Mouse (Mus musculus) MEL (cell line): ENCODE measurements around the gene Rab3c. TPM values are rescaled to one million over a fixed set of nuclear protein-coding genes. Genes with fewer than 3 reads are reported as not detected.

ENCODE experiments used
- DNase-seq: peaks from one replicate; pipeline ENCODE4 v3.0.0; 2011; ENCODE audit warnings: low read depth, low spot score
- H3K27ac ChIP-seq: 2 replicates; pipeline ENCODE4 v1.5.1; 2012; ENCODE audit warnings: low read depth, mild to moderate bottlenecking, control low read depth, low read length, moderate library complexity; ENCODE audit not compliant: control insufficient read depth
- H3K27me3 ChIP-seq, 2 experiments: fragments of 150-350 bp in 1 of 2; sonication (generic) in 1 of 2; 2 replicates each; pipeline ENCODE4 v1.6.1; 2012; ENCODE audit warnings: low read length in 2 of 2, mild to moderate bottlenecking in 2 of 2, improper control_type of control experiment in 1 of 2, moderate library complexity in 1 of 2; ENCODE audit not compliant: insufficient read depth in 2 of 2, control insufficient read depth in 1 of 2
- H3K36me3 ChIP-seq, 2 experiments: 2 replicates each; pipeline ENCODE4 v1.6.1; 2012 to 2014; ENCODE audit warnings: low read length in 2 of 2, improper control_type of control experiment in 1 of 2, inconsistent platforms in 1 of 2, mild to moderate bottlenecking in 1 of 2; ENCODE audit not compliant: insufficient read depth in 2 of 2, control insufficient read depth in 1 of 2
- H3K4me1 ChIP-seq, 2 experiments: fragments of 150-350 bp in 1 of 2; sonication (generic) in 1 of 2; 2 replicates each; pipeline ENCODE4 v1.6.1; 2012; ENCODE audit warnings: low read length in 2 of 2, improper control_type of control experiment in 1 of 2, mild to moderate bottlenecking in 1 of 2; ENCODE audit not compliant: insufficient read depth in 2 of 2, control insufficient read depth in 1 of 2
- H3K4me3 ChIP-seq, 2 experiments: fragments of 150-350 bp in 1 of 2; sonication (generic) in 1 of 2; 2 replicates each; pipeline ENCODE4 v1.5.1; 2012; ENCODE audit warnings: low read depth in 2 of 2, low read length in 2 of 2, mild to moderate bottlenecking in 2 of 2, moderate library complexity in 2 of 2, control low read depth in 1 of 2, improper control_type of control experiment in 1 of 2; ENCODE audit not compliant: control insufficient read depth in 1 of 2, insufficient read depth in 1 of 2
- H3K79me2 ChIP-seq: 2 replicates; pipeline ENCODE4 v1.6.1; 2012; ENCODE audit warnings: mild to moderate bottlenecking, low read length, moderate library complexity; ENCODE audit not compliant: control insufficient read depth, poor library complexity, insufficient read depth
- H3K9ac ChIP-seq: 2 replicates; pipeline ENCODE4 v1.6.1; 2012; ENCODE audit warnings: low read depth, mild to moderate bottlenecking, control low read depth, low read length, moderate library complexity; ENCODE audit not compliant: control insufficient read depth, poor library complexity, severe bottlenecking
- H3K9me3 ChIP-seq: fragments of 150-350 bp; sonication (generic); replicated peaks from 2 replicates; pipeline ENCODE4 v1.6.1; 2012; ENCODE audit warnings: mild to moderate bottlenecking, low read length, improper control_type of control experiment, moderate library complexity; ENCODE audit not compliant: insufficient read depth
- BHLHE40 ChIP-seq: IDR thresholded peaks from 2 replicates; pipeline ENCODE4 v1.6.1; 2012; ENCODE audit warnings: low read depth, mild to moderate bottlenecking, inconsistent platforms, low read length, improper control_type of control experiment, borderline replicate concordance
- CHD1 ChIP-seq: IDR thresholded peaks from 2 replicates; pipeline ENCODE4 v1.6.1; 2012; ENCODE audit warnings: low read depth, mild to moderate bottlenecking, inconsistent platforms, low read length, improper control_type of control experiment
- CHD2 ChIP-seq: IDR thresholded peaks from 2 replicates; pipeline ENCODE4 v1.6.1; 2011; ENCODE audit warnings: low read length, improper control_type of control experiment
- E2F4 ChIP-seq: IDR thresholded peaks from 2 replicates; pipeline ENCODE4 v1.6.1; 2011; ENCODE audit warnings: low read depth, low read length, improper control_type of control experiment, borderline replicate concordance
- ELF1 ChIP-seq: IDR thresholded peaks from 2 replicates; pipeline ENCODE4 v1.6.1; 2014; ENCODE audit warnings: low read depth, mild to moderate bottlenecking, inconsistent platforms, low read length, improper control_type of control experiment, moderate library complexity
- EP300 ChIP-seq, 2 experiments: IDR thresholded peaks; 2 replicates each; pipeline ENCODE4 v1.6.1; 2011; ENCODE audit warnings: improper control_type of control experiment in 2 of 2, low read length in 2 of 2, low read depth in 1 of 2, mild to moderate bottlenecking in 1 of 2
- ETS1 ChIP-seq: IDR thresholded peaks from 2 replicates; pipeline ENCODE4 v1.6.1; 2012; ENCODE audit warnings: low read depth, mild to moderate bottlenecking, inconsistent platforms, low read length, improper control_type of control experiment, moderate library complexity
- GABPA ChIP-seq: IDR thresholded peaks from 2 replicates; pipeline ENCODE4 v1.6.1; 2012; ENCODE audit warnings: low read depth, mild to moderate bottlenecking, inconsistent platforms, low read length, improper control_type of control experiment, moderate library complexity
- GATA1 ChIP-seq: IDR thresholded peaks from 2 replicates; pipeline ENCODE4 v1.6.1; 2011; ENCODE audit warnings: low read depth, low read length, improper control_type of control experiment
- HCFC1 ChIP-seq: IDR thresholded peaks from 2 replicates; pipeline ENCODE4 v1.6.1; 2012; ENCODE audit warnings: low read depth, mild to moderate bottlenecking, inconsistent platforms, low read length, improper control_type of control experiment, moderate library complexity
- JUND ChIP-seq: IDR thresholded peaks from 2 replicates; pipeline ENCODE4 v1.6.1; 2011; ENCODE audit warnings: low read depth, mild to moderate bottlenecking, improper control_type of control experiment, low read length
- KAT2A ChIP-seq: conservative IDR thresholded peaks from 2 replicates; pipeline ENCODE4 v1.6.1; 2012; ENCODE audit warnings: low read depth, low read length, improper control_type of control experiment, inconsistent platforms
- MAFK ChIP-seq: IDR thresholded peaks from 2 replicates; pipeline ENCODE4 v1.6.1; 2011; ENCODE audit warnings: low read depth, mild to moderate bottlenecking, low read length, improper control_type of control experiment, borderline replicate concordance
- MAX ChIP-seq: IDR thresholded peaks from 2 replicates; pipeline ENCODE4 v1.6.1; 2011; ENCODE audit warnings: low read length, improper control_type of control experiment
- MAZ ChIP-seq: IDR thresholded peaks from 2 replicates; pipeline ENCODE4 v1.6.1; 2012; ENCODE audit warnings: low read depth, mild to moderate bottlenecking, inconsistent platforms, low read length, improper control_type of control experiment
- MXI1 ChIP-seq: IDR thresholded peaks from 2 replicates; pipeline ENCODE4 v1.6.1; 2011; ENCODE audit warnings: mild to moderate bottlenecking, low read depth, low read length, improper control_type of control experiment
- MYB ChIP-seq: IDR thresholded peaks from 2 replicates; pipeline ENCODE4 v1.6.1; 2011; ENCODE audit warnings: mild to moderate bottlenecking, low read depth, low read length, improper control_type of control experiment
- MYC ChIP-seq: IDR thresholded peaks from 2 replicates; pipeline ENCODE4 v1.6.1; 2011; ENCODE audit warnings: low read depth, mild to moderate bottlenecking, low read length, improper control_type of control experiment, moderate library complexity
- NELFE ChIP-seq: IDR thresholded peaks from 2 replicates; pipeline ENCODE4 v1.6.1; 2011; ENCODE audit warnings: low read depth, low read length, improper control_type of control experiment
- NRF1 ChIP-seq: IDR thresholded peaks from 2 replicates; pipeline ENCODE4 v1.6.1; 2014; ENCODE audit warnings: low read depth, mild to moderate bottlenecking, inconsistent platforms, low read length, improper control_type of control experiment, moderate library complexity; ENCODE audit not compliant: poor library complexity, insufficient read depth, severe bottlenecking
- POLR2A ChIP-seq, 2 experiments: IDR thresholded peaks; 2 replicates each; pipeline ENCODE4 v1.6.1; 2011 to 2012; ENCODE audit warnings: low read length in 2 of 2, mild to moderate bottlenecking in 2 of 2, control low read depth in 1 of 2, improper control_type of control experiment in 1 of 2, low read depth in 1 of 2, moderate library complexity in 1 of 2; ENCODE audit not compliant: control insufficient read depth in 1 of 2, insufficient read depth in 1 of 2, poor library complexity in 1 of 2
- POLR2AphosphoS5 ChIP-seq: IDR thresholded peaks from 2 replicates; pipeline ENCODE4 v1.6.1; 2012; ENCODE audit warnings: low read depth, borderline replicate concordance, mild to moderate bottlenecking, inconsistent platforms, low read length, moderate library complexity, mixed read lengths
- RAD21 ChIP-seq: IDR thresholded peaks from 2 replicates; pipeline ENCODE4 v1.6.1; 2011; ENCODE audit warnings: mild to moderate bottlenecking, low read depth, low read length, improper control_type of control experiment
- RCOR1 ChIP-seq: IDR thresholded peaks from 2 replicates; pipeline ENCODE4 v1.6.1; 2012; ENCODE audit warnings: low read depth, mild to moderate bottlenecking, inconsistent platforms, low read length, improper control_type of control experiment
- SIN3A ChIP-seq: IDR thresholded peaks from 2 replicates; pipeline ENCODE4 v1.6.1; 2012; ENCODE audit warnings: low read length, improper control_type of control experiment, inconsistent platforms
- TAL1 ChIP-seq: IDR thresholded peaks from 2 replicates; pipeline ENCODE4 v1.6.1; 2012; ENCODE audit warnings: mild to moderate bottlenecking, inconsistent platforms, low read length, moderate library complexity, mixed read lengths
- TBP ChIP-seq: IDR thresholded peaks from 2 replicates; pipeline ENCODE4 v1.8.0; 2011; ENCODE audit warnings: low read depth, low read length, improper control_type of control experiment
- TCF12 ChIP-seq: IDR thresholded peaks from 2 replicates; pipeline ENCODE4 v1.6.1; 2014; ENCODE audit warnings: low read depth, mild to moderate bottlenecking, inconsistent platforms, low read length, improper control_type of control experiment, moderate library complexity
- UBTF ChIP-seq: IDR thresholded peaks from 2 replicates; pipeline ENCODE4 v1.6.1; 2012; ENCODE audit warnings: low read depth, mild to moderate bottlenecking, inconsistent platforms, low read length, improper control_type of control experiment, moderate library complexity, borderline replicate concordance; ENCODE audit not compliant: insufficient read depth
- USF1 ChIP-seq: IDR thresholded peaks from 2 replicates; pipeline ENCODE4 v1.6.1; 2014; ENCODE audit warnings: low read depth, mild to moderate bottlenecking, inconsistent platforms, low read length, improper control_type of control experiment, moderate library complexity
- ZC3H11A ChIP-seq: IDR thresholded peaks from 2 replicates; pipeline ENCODE4 v1.6.1; 2012; ENCODE audit warnings: low read depth, mild to moderate bottlenecking, inconsistent platforms, low read length, improper control_type of control experiment
- ZKSCAN1 ChIP-seq: IDR thresholded peaks from 2 replicates; pipeline ENCODE4 v1.6.1; 2012; ENCODE audit warnings: low read depth, mild to moderate bottlenecking, inconsistent platforms, low read length, improper control_type of control experiment, moderate library complexity
- ZNF384 ChIP-seq: IDR thresholded peaks from 2 replicates; pipeline ENCODE4 v1.6.1; 2012; ENCODE audit warnings: low read depth, mild to moderate bottlenecking, inconsistent platforms, low read length, improper control_type of control experiment
- polyA plus RNA-seq, 2 experiments: library from polyadenylated mRNA; stranded (reverse) in 1 of 2; unstranded in 1 of 2; fragments of >175 nt in 1 of 2; fragments of >200 nt in 1 of 2; gene quantifications; 2 replicates each; pipeline versions ENCODE4 v1.2.1 to v1.2.4; 2012; ENCODE audit warnings: low replicate concordance in 2 of 2, low read depth in 1 of 2; ENCODE audit not compliant: insufficient read length in 2 of 2, insufficient read depth in 1 of 2, missing spikeins in 1 of 2
- total RNA-seq: library from RNA; depleted of rRNA; stranded (reverse); fragments of 300-350 nt; gene quantifications from 2 replicates; pipeline ENCODE4 v1.2.3, GENCODE M21; 2012

The Rab3c gene
- total and polyA plus RNA-seq, 3 experiments: not detected

GRCm38 (mm10) chr13:110288499-110288898, 7.7 kb upstream of the Rab3c start:
- Histone ChIP-seq H3K4me3 (peak overlapping the region in 1 of 2 experiments; percentile 32; a peak in 2 of 4 replicates), H3K27me3 (no peaks in the 10 kb centered on the region), H3K36me3 (peaks cover 0 to 12% of the 10 kb centered on the region in 2 experiments; a peak in 2 of 4 replicates), H3K9ac (no peak overlapping the region), H3K27ac (peak overlapping the region; percentile 54), H3K9me3 (no peaks in the 10 kb centered on the region), H3K4me1 (peaks cover 6 to 8% of the 10 kb centered on the region in 2 experiments; a peak in 3 of 4 replicates), H3K79me2 (no peaks in the 10 kb centered on the region)
- DNase-seq: peak; percentile 89
- TF ChIP-seq POLR2A (IDR thresholded peaks at IDR 0.05; ENCODE audit: control insufficient read depth in 1 of 2, insufficient read depth in 1 of 2, low read depth in 1 of 2, low read length in 2 of 2, poor library complexity in 1 of 2): no peak
- TF ChIP-seq BHLHE40: peak; percentile 58; the same call in 1 of the 2 replicates
- TF ChIP-seq E2F4: no peak
- peak; percentile 47; the same call in 1 of the 2 replicates for TF ChIP-seq HCFC1
- peak; percentile 37; the same call in 1 of the 2 replicates for TF ChIP-seq TBP
- TF ChIP-seq JUND: no peak
- TF ChIP-seq RAD21: no peak
- peak; percentile 62; the same call in 1 of the 2 replicates for TF ChIP-seq ZKSCAN1
- TF ChIP-seq SIN3A: peak; percentile 75
- TF ChIP-seq CHD2: peak; percentile 19; the same call in 1 of the 2 replicates
- no peak for TF ChIP-seq GABPA
- peak; percentile 82 for TF ChIP-seq RCOR1
- peak; percentile 19; the same call in 1 of the 2 replicates for TF ChIP-seq MAFK
- TF ChIP-seq ZNF384: peak; percentile 100
- peak; percentile 73 for TF ChIP-seq MXI1
- TF ChIP-seq NELFE: no peak
- peak; percentile 58; the same call in 1 of the 2 replicates for TF ChIP-seq MAX
- TF ChIP-seq ETS1: peak; percentile 90
- no peak for TF ChIP-seq UBTF
- no peak for TF ChIP-seq USF1
- TF ChIP-seq TCF12: peak; percentile 90
- TF ChIP-seq TAL1: peak; percentile 65
- TF ChIP-seq GATA1: peak; percentile 94
- TF ChIP-seq KAT2A: no peak
- no peak for TF ChIP-seq POLR2AphosphoS5
- TF ChIP-seq CHD1: no peak
- peak; percentile 52; the same call in 1 of the 2 replicates for TF ChIP-seq ELF1
- peak; percentile 91 to 95 for TF ChIP-seq EP300 (IDR thresholded peaks at IDR 0.05; ENCODE audit: low read depth in 1 of 2, low read length in 2 of 2)
- TF ChIP-seq MYC: 0 out of 2 replicates have a peak, but pooled peaks have one; percentile 58
- no peak for TF ChIP-seq MYB
- TF ChIP-seq NRF1: no peak
- TF ChIP-seq MAZ: 0 out of 2 replicates have a peak, but pooled peaks have one; percentile 39
- no peak for TF ChIP-seq ZC3H11A
